Mouse (Mus musculus): ENCODE data around the gene Gpi1.

- no peak for TF ChIP-seq POLR2A (IDR thresholded peaks at IDR 0.05; ENCODE audit: insufficient read depth, low read depth, low read length)
- TF ChIP-seq CTCF (IDR thresholded peaks at IDR 0.05; ENCODE audit: insufficient read depth, low read depth, low read length), result no peak
These were observed 23.8 kb downstream of the Gpi1 start for GRCm38 (mm10) chr7:34206331-34206730.

All from olfactory bulb, adult 2 months (tissue).